Mouse (Mus musculus): ENCODE results near the gene Akap13.

DNA sequence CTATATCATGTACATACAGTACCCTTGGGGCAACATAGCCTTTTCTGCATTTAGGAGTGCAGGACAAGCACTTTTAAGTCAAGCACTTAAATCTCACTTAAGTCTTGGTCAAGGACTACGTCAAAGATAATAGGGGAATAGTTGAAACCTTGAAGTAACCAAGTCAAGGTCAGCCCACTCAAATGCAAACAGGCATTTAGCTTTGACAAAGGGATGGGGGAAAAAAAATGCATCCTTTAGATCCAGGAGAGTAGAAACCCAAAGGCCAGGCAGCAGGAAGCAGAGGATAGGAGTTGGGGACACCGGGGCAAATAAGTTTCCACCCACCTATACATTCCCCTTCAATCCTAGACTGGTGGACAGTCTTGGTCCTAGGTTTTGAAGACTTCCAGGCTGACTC lies 322.7 kb downstream of the Akap13 start:
- TF ChIP-seq CTCF (IDR thresholded peaks at IDR 0.05; ENCODE audit: borderline replicate concordance, insufficient read depth, low read length) (no peak), POLR2A (IDR thresholded peaks at IDR 0.05; ENCODE audit: low read depth, low read length) (no peak)
